Mouse (Mus musculus): ENCODE results near the gene Gcnt2.
A peak's percentile ranks its signal among the peaks of the same experiment; 100 is the strongest.

GRCm38 (mm10) chr13:40916321-40917160, 57.0 kb downstream of the Gcnt2 start:
- TF ChIP-seq CTCF (IDR thresholded peaks at IDR 0.05; ENCODE audit: low read depth, low read length) (no peak), EP300 (IDR thresholded peaks at IDR 0.05; ENCODE audit: insufficient read depth, low read depth, low read length) (peak; percentile 90; the same call in 1 of the 2 replicates), POLR2A (IDR thresholded peaks at IDR 0.05; ENCODE audit: insufficient read depth, low read length) (no peak)

All from ES-Bruce4 (cell line).